Mouse (Mus musculus) ovary, postnatal 14 days (tissue): ENCODE data around the gene Ugt1a7c.
"Not testable (repeated sequence)": the region's sequence is repeated elsewhere in the genome, so short reads cannot be mapped to it uniquely, and the experiment has no call there.

Source experiments
- DNase-seq: peaks from one replicate; pipeline ENCODE4 v3.0.0; 2022; ENCODE audit warnings: low spot score

Gene Ugt1a7c

DNA sequence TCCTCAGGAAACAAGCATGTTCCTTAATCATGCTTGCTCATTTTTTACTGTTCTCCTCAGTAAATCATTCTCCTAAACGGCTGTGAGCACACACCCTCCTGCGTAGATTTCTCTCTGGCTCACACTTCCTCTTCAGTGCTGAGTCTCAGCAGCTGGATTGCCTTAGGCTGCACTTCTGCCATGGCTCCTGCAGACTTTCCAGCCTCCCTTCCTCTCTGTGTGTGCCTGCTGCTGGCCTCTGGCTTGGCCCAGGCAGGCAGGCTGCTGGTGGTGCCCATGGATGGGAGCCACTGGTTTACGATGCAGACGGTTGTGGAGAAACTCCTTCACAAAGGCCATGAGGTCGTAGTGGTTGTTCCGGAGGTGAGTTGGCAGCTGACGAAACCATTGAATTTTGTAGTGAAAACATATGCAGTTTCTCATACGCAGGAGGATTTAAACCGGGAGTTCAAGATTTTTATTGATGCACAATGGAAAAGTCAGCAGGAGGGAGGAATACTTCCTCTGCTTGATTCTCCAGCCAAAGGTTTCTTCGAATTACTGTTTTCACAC, at the start of gene Ugt1a7c:
Gene Ugt1a7c, plus strand, starts transcription at position 122 of the 552 bp plus-strand sequence.
- no peak for DNase-seq

GRCm38 (mm10) chr1:88047408-88047807, 47.5 kb upstream of the Ugt1a7c start:
- DNase-seq = not testable (repeated sequence)

GRCm38 (mm10) chr1:88055088-88055487, 39.8 kb upstream of the Ugt1a7c start, which contains the start of gene Ugt1a10:
Ugt1a10 (plus strand) TSS chr1:88055388.
- DNase-seq = no peak

DNA sequence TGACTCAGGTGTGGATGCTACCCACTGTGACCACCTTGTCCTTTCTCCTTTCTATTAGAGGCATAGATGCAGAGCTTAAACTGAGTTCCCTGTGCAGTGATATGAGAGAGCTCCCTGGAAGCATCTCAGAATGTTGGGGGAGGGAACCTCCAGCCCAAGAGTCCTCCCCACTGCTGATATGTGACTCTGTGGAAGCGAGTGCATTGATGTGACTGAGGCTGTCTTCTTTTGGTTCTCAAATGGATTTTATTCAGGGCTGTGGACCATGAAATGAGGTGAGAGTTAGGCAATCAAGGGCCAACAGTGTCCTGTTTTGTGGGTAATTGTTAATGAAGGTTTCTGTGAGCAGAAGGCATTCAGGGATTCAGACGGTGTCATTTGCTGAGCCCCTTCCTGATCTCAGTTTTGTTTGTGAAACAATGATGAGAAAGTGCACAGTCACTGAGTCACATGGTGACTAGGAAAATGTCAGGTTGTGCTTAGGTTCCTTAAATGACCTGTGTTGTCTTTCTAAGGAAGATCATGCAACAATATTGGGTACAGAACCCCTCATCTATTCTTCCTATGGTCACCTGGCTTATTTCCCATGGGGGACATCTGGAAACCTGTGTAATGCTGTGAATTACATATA, 28.3 kb upstream of the Ugt1a7c start:
- DNase-seq = not testable (repeated sequence)

- DNase-seq = no peak
These were observed 24.4 kb upstream of the Ugt1a7c start, which contains the start of gene Ugt1a9 for GRCm38 (mm10) chr1:88070495-88070894. Ugt1a9 (plus strand) TSS chr1:88070800.

- no peak for DNase-seq
These were observed 24.0 kb upstream of the Ugt1a7c start for GRCm38 (mm10) chr1:88070902-88071301.

DNA sequence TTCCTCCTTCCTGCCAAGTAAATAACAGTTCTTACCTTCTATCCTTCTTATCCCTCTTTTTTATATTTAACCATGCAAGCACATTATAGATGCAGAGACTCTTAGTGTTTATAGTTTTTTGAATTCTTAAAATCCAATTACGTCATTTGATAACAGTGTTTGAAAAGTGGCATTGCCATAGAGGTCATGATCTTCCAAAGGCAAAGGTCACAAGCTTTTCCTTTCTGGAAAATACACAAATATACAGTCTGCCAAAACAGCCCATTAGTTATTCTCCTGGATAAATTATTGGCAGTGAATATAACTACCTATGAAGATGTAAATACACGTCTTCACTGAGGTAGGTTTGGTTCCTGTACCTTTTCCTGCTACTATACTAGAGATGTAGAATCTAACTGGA, 20.4 kb upstream of the Ugt1a7c start:
- no peak for DNase-seq

- no peak for DNase-seq
These were observed 17.7 kb upstream of the Ugt1a7c start for GRCm38 (mm10) chr1:88077128-88077527.

DNA sequence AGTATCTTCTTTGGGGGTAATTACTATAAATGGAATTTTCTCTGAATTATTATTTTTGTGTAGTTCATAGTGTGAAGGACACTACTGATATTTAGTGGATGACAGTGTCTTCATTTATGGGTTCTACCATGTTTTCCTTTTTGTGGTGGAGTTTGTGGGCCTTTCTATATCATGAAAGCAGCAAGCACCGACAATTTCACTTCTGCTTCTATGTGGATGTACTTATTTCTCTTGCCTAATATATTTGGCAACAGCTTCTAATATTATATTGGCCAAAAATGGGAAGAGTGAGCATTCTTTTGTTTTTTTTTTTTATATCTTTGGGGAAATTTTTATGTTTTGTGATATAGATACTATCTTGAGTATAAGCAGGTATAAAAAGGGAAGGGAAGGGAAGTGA, 13.2 kb upstream of the Ugt1a7c start:
- no peak for DNase-seq

DNA sequence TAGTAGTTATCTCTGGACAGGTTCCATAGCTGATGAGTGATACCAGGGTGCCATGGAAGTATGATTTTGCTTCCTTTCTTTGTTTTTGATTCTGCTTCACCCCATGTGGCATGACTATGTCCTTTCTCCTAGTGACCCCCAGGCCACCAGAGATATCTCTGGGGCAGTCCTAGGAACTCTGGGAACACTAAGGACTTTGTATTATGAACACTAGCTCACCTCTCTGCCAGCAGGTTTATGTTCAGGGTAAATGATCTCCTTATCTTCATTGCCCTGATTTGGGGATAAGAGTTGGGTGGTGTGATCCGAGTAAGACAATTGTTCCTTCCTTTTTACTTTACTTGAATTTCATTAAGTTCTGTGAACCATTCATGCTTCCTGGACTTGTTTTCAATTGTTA, 8.7 kb upstream of the Ugt1a7c start:
- DNase-seq = no peak

DNA sequence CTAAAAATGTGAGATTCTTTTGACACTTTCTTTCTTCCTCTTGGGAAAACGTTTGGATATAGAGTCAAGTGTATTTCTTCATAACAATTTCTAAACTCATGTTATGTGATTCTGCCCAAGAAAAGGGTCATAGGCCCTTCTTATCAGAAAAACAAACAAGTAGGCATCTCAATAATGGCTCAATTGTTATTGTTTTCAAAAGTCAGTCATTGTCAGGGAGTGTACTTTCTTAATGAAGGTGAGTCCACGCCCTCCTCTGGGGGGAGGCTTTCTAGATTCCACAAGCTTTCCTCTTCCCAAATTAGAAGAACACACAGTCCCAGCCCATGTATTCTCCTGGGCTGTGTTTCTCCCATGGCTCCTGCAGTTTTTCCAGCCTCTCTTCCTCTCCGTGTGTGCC, 7.3 kb upstream of the Ugt1a7c start, which contains the start of gene Ugt1a8:
Gene Ugt1a8, plus strand, starts transcription at position 301 of the 400 bp plus-strand sequence.
- DNase-seq = no peak

DNA sequence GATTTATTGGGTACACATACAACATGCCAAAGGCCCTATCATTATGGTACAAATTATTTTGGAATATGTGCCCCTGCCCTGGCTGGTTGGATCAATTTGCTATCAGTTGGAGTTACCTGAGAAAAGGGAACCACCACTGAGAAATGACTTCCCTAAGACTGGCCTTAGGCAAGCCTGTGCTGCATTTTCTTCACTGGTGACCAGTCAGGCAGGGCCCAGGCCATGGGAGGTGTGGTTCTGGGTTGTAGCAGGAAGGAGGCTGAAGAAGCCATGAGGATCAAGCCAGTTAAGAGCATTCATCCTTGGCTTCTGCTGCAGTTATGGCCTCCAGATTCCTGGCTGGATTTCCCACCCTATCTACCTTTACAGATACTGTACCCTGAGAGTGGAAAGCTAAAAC, 2.5 kb upstream of the Ugt1a7c start:
- no peak for DNase-seq

GRCm38 (mm10) chr1:88094270-88094676, 589 bp upstream of the Ugt1a7c start:
- DNase-seq = not testable (repeated sequence)

- DNase-seq = not testable (repeated sequence)
These were observed 3.7 kb downstream of the Ugt1a7c start for GRCm38 (mm10) chr1:88098546-88098945.

- not testable (repeated sequence) for DNase-seq
These were observed 4.8 kb downstream of the Ugt1a7c start for GRCm38 (mm10) chr1:88099691-88100090.

- not testable (repeated sequence) for DNase-seq
These were observed 8.2 kb downstream of the Ugt1a7c start, which contains the start of gene Ugt1a6b for GRCm38 (mm10) chr1:88103019-88103418. Ugt1a6b (plus strand) TSS chr1:88103252.

GRCm38 (mm10) chr1:88103697-88104468, 9.0 kb downstream of the Ugt1a7c start:
- not testable (repeated sequence) for DNase-seq

DNA sequence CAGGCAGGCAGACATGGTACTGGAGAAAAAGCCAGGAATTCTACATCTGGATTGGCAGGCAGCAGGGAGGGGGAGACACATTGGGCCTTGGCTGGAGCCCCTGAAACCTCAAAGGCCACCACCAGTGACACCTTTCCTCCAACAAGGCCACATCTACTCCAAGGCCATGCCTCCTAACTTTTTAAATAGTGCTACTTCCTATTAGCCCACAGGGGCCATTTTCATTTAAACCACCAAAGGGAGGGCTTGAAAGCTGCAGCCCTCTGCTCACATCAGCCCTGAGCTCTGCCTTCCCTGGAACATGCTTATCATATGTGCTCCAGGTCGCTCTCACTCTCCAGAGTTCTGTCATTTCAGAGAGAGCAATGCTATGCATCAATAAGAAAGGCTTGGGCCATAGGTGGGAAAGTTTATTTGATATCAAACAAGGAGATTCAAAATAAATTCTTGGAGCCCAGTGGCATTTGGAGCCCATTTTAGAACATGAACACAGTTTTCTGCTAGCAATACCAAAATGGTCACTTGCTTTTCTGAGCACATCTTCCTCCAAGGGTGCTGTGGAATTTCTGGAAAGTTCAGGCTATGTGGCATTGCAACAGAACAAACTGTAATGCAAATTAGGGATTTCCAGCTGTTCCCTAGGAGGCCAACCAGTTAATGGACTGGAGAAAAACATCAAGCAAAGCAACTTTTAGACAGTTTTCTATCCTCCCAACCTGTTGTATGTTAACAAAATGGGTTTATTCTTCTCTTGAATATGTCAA, 10.0 kb downstream of the Ugt1a7c start:
- DNase-seq = no peak

GRCm38 (mm10) chr1:88105656-88106055, 10.8 kb downstream of the Ugt1a7c start:
- DNase-seq = no peak

DNA sequence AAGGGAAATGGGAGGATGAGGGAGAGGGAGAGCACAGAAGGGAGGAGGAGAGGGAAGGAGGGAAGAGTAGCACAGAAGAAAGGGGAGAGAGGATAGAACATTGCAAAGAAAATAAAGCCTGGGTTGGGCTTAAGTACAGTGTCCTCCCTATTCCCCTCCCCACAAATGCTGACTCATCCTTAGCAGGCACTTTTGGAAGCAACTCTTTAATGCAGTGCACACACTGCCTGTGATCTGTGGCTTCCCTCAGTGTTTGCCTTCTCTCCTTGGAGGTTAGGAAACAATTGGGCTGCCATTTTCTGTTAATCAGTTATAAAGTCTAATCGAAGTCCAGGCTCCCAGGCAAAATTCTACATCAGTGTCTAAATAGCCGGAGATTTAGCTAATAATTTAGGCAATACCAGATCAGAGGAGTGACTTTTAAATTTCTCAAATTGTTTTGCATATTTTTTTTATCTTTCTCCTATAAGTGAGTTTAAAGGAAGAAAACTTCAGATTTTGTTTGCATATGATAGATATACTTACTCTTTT, 14.2 kb downstream of the Ugt1a7c start:
- DNase-seq = not testable (repeated sequence)

GRCm38 (mm10) chr1:88109604-88110003, 14.7 kb downstream of the Ugt1a7c start:
- not testable (repeated sequence) for DNase-seq

DNA sequence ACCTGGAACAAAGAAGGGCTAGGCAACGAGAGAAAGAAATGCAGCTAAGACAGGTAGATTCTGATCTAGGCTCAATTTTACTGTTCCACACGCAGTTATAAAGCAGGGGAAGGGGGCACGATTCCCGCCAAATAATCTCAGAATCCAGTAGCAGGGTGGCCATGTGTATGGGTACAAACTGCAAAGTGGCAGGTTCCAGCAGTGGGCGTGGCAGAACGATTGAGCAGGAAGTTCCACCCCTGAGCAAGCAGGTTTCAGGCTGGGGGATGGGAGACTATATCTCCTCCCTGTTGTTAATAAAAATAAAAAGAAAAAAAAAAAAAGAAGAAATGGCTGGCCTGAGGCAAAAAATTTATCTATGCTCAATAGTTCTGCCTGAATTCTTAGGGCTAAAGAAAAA, 17.9 kb downstream of the Ugt1a7c start:
- DNase-seq = not testable (repeated sequence)
